Mouse (Mus musculus) erythroid progenitor cell, adult 5-6 weeks (primary cell): ENCODE measurements around the gene 4930435E12Rik. TPM values are rescaled to one million over a fixed set of nuclear protein-coding genes. Genes with fewer than 3 reads are reported as not detected.

Experiments
- ATAC-seq: replicated peaks from 2 replicates; pipeline ENCODE4 v1.8.0; 2016; ENCODE audit warnings: moderate number of reproducible peaks, mild to moderate bottlenecking, moderate TSS enrichment, inconsistent platforms; ENCODE audit not compliant: poor library complexity, low FRiP score, severe bottlenecking
- total RNA-seq, 2 experiments: library from RNA; stranded (forward) in 1 of 2; stranded (reverse) in 1 of 2; fragments of 150-400 nt in 1 of 2; fragments of 186-747, 209-891 nt in 1 of 2; gene quantifications; 2 replicates each; pipeline versions ENCODE4 v1.2.3 to v1.2.4; 2015 to 2017; ENCODE audit warnings: low replicate concordance in 2 of 2

The 4930435E12Rik gene
- total RNA-seq, 2 experiments from 2014 or later = not detected

DNA sequence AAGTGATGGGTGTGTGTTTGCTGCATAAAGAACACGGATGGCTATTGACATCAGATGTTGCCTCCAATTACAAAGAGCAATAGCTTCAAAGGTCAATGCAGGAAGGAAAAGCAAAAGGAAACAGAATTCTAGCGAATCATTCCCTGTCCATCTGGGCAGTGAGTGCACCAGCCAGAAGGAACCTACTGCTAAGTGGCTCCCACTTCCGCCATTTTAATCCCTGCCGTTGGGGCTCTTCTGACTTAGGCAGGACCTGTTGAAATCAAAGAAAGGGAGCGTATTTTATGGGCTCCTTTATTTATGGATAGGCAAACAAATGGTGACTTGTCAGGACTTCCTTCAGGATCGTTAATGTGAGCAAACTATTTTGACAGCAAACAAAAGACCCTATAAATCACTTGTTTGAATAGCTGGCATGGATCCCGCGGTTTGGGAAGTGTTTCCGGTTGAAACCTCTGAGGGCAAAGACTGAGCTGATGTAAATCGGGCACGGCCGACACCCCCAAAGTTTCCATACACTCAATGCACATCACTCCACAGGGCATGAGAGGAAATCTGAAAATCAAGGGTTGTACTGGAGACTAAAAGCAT lies 55.5 kb downstream of the 4930435E12Rik start:
- no peak for ATAC-seq

GRCm38 (mm10) chr16:38771145-38771544 lies 57.4 kb downstream of the 4930435E12Rik start:
- ATAC-seq = no peak

DNA sequence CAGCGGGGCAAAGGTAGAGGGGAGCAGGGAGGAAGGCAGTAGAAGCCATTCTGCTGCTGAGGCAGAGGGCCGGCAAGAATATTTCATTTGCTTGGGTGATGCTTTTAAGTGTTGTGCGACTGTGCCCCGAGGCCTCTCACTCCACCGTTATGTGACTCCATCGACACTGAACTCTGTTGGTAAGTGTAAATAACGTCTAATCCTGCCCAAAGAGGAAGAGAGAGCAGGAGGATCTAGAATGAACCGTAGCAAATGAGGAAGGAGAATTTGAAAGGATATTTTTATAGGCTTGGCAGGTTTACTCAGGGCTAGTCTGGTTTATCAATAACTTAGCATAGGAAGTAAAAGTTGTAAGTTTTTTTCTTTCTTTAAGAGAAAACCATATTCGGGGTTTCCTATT lies 59.0 kb downstream of the 4930435E12Rik start:
- no peak for ATAC-seq

DNA sequence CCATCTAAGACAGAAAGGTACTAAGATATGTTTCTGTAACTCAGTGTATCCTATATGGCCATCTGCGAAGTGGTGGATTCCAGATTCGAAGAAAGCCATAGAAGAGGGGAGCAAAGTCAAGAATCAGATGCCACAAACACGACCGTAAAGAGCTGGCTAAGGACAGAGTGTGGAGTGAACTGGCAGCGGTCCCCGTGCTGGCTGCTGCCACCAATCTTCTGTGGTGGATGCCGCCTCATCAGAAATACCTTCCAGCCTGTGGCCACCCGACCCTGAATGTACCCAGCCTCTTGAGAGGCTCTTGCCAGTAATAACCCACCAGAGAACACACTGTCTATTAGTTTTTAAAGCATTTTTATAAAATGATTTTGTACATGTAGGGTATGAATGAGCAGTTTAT lies 60.2 kb downstream of the 4930435E12Rik start:
- no peak for ATAC-seq

DNA sequence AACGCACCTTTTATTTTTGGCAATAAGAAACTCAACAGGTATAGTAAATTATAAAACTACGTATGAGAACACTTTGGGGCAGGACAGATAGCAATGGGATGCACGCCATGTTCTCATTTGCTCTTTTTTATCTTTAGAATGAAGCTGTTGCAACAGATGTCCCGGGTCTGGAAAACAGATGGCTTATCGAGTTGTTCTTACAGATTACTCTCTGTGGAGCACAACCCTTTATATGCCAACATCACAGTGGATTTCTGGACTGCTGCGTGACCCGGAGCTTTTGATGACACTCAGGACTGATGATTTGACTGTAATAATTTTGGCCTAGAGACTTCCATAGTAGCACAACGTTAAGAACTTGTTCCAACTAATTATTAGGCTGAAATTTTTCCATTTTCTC lies 60.8 kb downstream of the 4930435E12Rik start:
- no peak for ATAC-seq

DNA sequence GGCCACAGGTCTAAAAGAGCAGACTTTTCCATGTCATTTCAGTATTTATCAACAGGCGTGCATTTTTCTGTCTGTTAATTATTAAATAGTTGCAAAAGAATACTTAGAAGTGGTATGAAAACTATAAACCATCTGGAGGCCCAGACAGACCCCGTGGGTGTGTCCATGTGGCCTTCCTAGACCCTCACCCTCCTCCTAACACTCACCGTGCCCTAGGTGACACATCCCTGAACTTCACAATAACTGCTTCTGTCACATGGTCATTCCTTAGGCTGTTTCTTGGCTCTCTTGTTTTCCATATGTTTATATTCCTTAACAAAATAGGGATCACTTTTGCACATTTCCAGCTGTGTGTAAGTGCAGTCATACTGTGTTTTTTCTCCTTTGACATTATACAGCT lies 61.9 kb downstream of the 4930435E12Rik start:
- ATAC-seq = no peak

DNA sequence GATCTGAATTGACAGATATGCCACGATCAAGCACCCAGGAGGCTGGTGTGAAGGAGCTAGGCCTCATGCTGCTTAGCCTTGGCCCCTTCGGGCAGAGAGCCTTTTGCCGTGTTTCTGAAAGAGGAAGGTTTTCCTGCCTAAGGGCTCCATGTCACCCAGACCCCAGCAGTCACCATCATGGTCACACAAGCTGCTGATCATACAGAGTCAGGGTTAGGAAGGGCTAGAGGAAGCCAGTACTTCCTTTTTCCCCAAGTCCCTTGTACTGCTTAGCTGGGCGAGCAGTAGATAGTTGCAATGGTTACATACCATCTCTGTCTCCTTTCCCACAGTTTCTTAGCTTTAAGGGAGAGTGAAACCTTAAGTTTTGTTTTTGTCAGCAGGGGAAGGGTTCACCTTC lies 65.0 kb downstream of the 4930435E12Rik start:
- no peak for ATAC-seq

GRCm38 (mm10) chr16:38762401-38762800 lies 66.1 kb downstream of the 4930435E12Rik start:
- no peak for ATAC-seq

Other genes starting within 250 kb of the 4930435E12Rik start
- 3.6 and 5.0 TPM in 2 replicates for gene Arhgap31, start 115.5 kb downstream of the 4930435E12Rik start, total RNA-seq (2015; ENCODE audit: low replicate concordance)
- gene Arhgap31, start 115.5 kb downstream of the 4930435E12Rik start, total RNA-seq (2017; ENCODE audit: low replicate concordance) = 0.83 and 1.2 TPM in 2 replicates
- 4.3 and 8.8 TPM in 2 replicates for gene B4galt4, start 86.5 kb downstream of the 4930435E12Rik start, total RNA-seq (2015; ENCODE audit: low replicate concordance)
- gene B4galt4, start 86.5 kb downstream of the 4930435E12Rik start, total RNA-seq (2017; ENCODE audit: low replicate concordance) = 2.2 and 6.7 TPM in 2 replicates
- gene Upk1b, start 28.4 kb downstream of the 4930435E12Rik start, total RNA-seq (2015; ENCODE audit: low replicate concordance) = not detected in 2 replicates
- gene Upk1b, start 28.4 kb downstream of the 4930435E12Rik start, total RNA-seq (2017; ENCODE audit: low replicate concordance) = not detected in 2 replicates
- gene Igsf11, start 63.9 kb upstream of the 4930435E12Rik start, total RNA-seq (2015; ENCODE audit: low replicate concordance) = not detected in 2 replicates
- not detected in 2 replicates for gene Igsf11, start 63.9 kb upstream of the 4930435E12Rik start, total RNA-seq (2017; ENCODE audit: low replicate concordance)